Mouse (Mus musculus) kidney, adult 18-20 months (tissue): ENCODE measurements around the gene Foxo1.

Source experiments
- DNase-seq: peaks from one replicate; pipeline ENCODE4 v3.0.0; 2021

Foxo1 gene

GRCm38 (mm10) chr3:52376974-52377373, 108.8 kb downstream of the Foxo1 start:
- no peak for DNase-seq

GRCm38 (mm10) chr3:52383351-52383750, 115.2 kb downstream of the Foxo1 start:
- peak; percentile 10 for DNase-seq

- no peak for DNase-seq
These were observed 118.2 kb downstream of the Foxo1 start for GRCm38 (mm10) chr3:52386343-52386742.

- DNase-seq = no peak
These were observed 122.2 kb downstream of the Foxo1 start for GRCm38 (mm10) chr3:52390321-52390720.

- DNase-seq = no peak
These were observed 122.9 kb downstream of the Foxo1 start for GRCm38 (mm10) chr3:52390766-52391665.

- DNase-seq = no peak
These were observed 123.8 kb downstream of the Foxo1 start for GRCm38 (mm10) chr3:52391897-52392296.

- DNase-seq = no peak
These were observed 124.4 kb downstream of the Foxo1 start for GRCm38 (mm10) chr3:52392521-52392920.

GRCm38 (mm10) chr3:52393171-52393570, 125.0 kb downstream of the Foxo1 start:
- DNase-seq = no peak

- no peak for DNase-seq
These were observed 128.1 kb downstream of the Foxo1 start for GRCm38 (mm10) chr3:52396121-52396731.

- DNase-seq = no peak
These were observed 128.9 kb downstream of the Foxo1 start for GRCm38 (mm10) chr3:52396951-52397615.

- no peak for DNase-seq
These were observed 129.8 kb downstream of the Foxo1 start for GRCm38 (mm10) chr3:52397961-52398360.

- DNase-seq = peak; percentile 7
These were observed 132.4 kb downstream of the Foxo1 start for GRCm38 (mm10) chr3:52400284-52401161.

GRCm38 (mm10) chr3:52401162-52401928, 133.2 kb downstream of the Foxo1 start:
- peak; percentile 75 for DNase-seq
